Mouse (Mus musculus) brain, embryonic 14.5 days (tissue): ENCODE data around the gene Gpbar1.

Experiments used
- CTCF ChIP-seq: fragments of 200-500 bp; IDR thresholded peaks from 2 replicates; pipeline ENCODE4 v1.5.1; 2012; ENCODE audit warnings: inconsistent platforms, mild to moderate bottlenecking, moderate library complexity, borderline replicate concordance; ENCODE audit not compliant: insufficient read depth, insufficient read length; ENCODE audit errors: extremely low read depth
- POLR2A ChIP-seq: fragments of 200-500 bp; IDR thresholded peaks from 2 replicates; pipeline ENCODE4 v1.6.1; 2012; ENCODE audit warnings: mild to moderate bottlenecking, inconsistent platforms, borderline replicate concordance; ENCODE audit not compliant: poor library complexity, insufficient read depth, insufficient read length, severe bottlenecking; ENCODE audit errors: extremely low read depth

- TF ChIP-seq CTCF (no peak), POLR2A (no peak)
Measured at GRCm38 (mm10) chr1:74249331-74249980, 28.9 kb upstream of the Gpbar1 start.
